20 mouse cellular contexts compared by ENCODE assay signal in genomic region chr17:11156119-11156518, GRCm38 (mm10).
DNase-seq lines count a peak whose midpoint lies in the region; ATAC-seq and TF ChIP-seq lines count a peak whose summit lies in the region.
"Had no signal": no experiment of that assay in that cellular context is flagged by ENCODE, and none has a peak within 500 bp of the region (broad histone marks: within the 10 kb centered on the region; RNA-seq: fewer than 3 reads in every experiment).

No protein-coding gene starts in this region.

- 0 out of 2 replicates have a peak, but pooled peaks have one; percentile 16 for ATAC-seq in frontal cortex, adult (ENCODE audit: low TSS enrichment)
- peak; percentile 64 for ATAC-seq in forebrain, postnatal 0 days
- ATAC-seq: intestine, embryonic 15.5 days had no signal

- no peak overlapping the region for H3K4me2 ChIP-seq in forebrain, postnatal 0 days (ENCODE audit: low read depth)
- H3K4me2 ChIP-seq: embryonic facial prominence, embryonic 15.5 days; heart, embryonic 11.5 days; heart, embryonic 15.5 days; hindbrain, embryonic 13.5 days; intestine, embryonic 15.5 days had no signal

- H3K9ac ChIP-seq in forebrain, postnatal 0 days: no peak overlapping the region
- H3K9ac ChIP-seq: embryonic facial prominence, embryonic 15.5 days; heart, embryonic 15.5 days; hindbrain, embryonic 13.5 days; intestine, embryonic 15.5 days had no signal

- no peaks in the 10 kb centered on the region for H3K9me3 ChIP-seq in forebrain, postnatal 0 days (ENCODE audit: low read length)
- H3K9me3 ChIP-seq: embryonic facial prominence, embryonic 15.5 days; G1E; heart, embryonic 15.5 days; hindbrain, embryonic 13.5 days; intestine, embryonic 15.5 days had no signal

- no peak overlapping the region for H3K4me3 ChIP-seq in forebrain, postnatal 0 days (ENCODE audit: low read depth, low read length)
- H3K4me3 ChIP-seq: embryonic facial prominence, embryonic 15.5 days; erythroblast, embryonic 14.5 days; heart, adult 2 months; heart, embryonic 15.5 days; hindbrain, embryonic 13.5 days; intestine, embryonic 15.5 days had no signal

- WGBS in forebrain, postnatal 0 days: 76% methylated on average over 3 of the region's 3 CpGs

- H3K4me1 ChIP-seq in forebrain, postnatal 0 days (ENCODE audit: insufficient read depth): no peaks in the 10 kb centered on the region
- H3K4me1 ChIP-seq: embryonic facial prominence, embryonic 15.5 days; heart, embryonic 15.5 days; intestine, embryonic 15.5 days had no signal

- H3K27me3 ChIP-seq in forebrain, postnatal 0 days (ENCODE audit: insufficient read depth, low read length): no peaks in the 10 kb centered on the region
- H3K27me3 ChIP-seq: embryonic facial prominence, embryonic 15.5 days; heart, embryonic 15.5 days; hindbrain, embryonic 13.5 days; intestine, embryonic 15.5 days had no signal

- no peak for DNase-seq in frontal cortex, postnatal 25 days (ENCODE audit: low spot score in 2 of 2)
- peak; percentile 22 for DNase-seq in right cerebral cortex, adult 18-20 months
- DNase-seq in right cerebral cortex, postnatal 36 days (ENCODE audit: low spot score in 2 of 2): no peak
- peak; percentile 48 for DNase-seq in brain, adult 2 months (ENCODE audit: low read depth, low spot score)
- no peak for DNase-seq in forebrain, postnatal 0 days
- DNase-seq in lung, postnatal 4 days: no peak
- no peak for DNase-seq in cerebellum, adult 8-10 months
- DNase-seq: adrenal gland, postnatal 10 days; embryo, embryonic 11 days; gastrocnemius, postnatal 10 days; heart, adult 2 months; heart, postnatal 14 days had no signal

- TF ChIP-seq CTCF in forebrain, postnatal 0 days (IDR thresholded peaks at IDR 0.05; ENCODE audit: low read depth): no peak

- no peak overlapping the region for H3K27ac ChIP-seq in forebrain, postnatal 0 days (ENCODE audit: low read depth, low read length)
- H3K27ac ChIP-seq: embryonic facial prominence, embryonic 15.5 days; heart, adult 2 months; heart, embryonic 15.5 days; hindbrain, embryonic 13.5 days; intestine, embryonic 15.5 days had no signal

- no peaks in the 10 kb centered on the region for H3K36me3 ChIP-seq in forebrain, postnatal 0 days (ENCODE audit: insufficient read depth)
- H3K36me3 ChIP-seq: embryonic facial prominence, embryonic 15.5 days; G1E; heart, embryonic 15.5 days; hindbrain, embryonic 13.5 days; intestine, embryonic 15.5 days had no signal

Comparison
In these comparisons a context has a peak if more than half of its experiments do, and no peak if none do; other contexts are left out.
1. DNase-seq: peak in right cerebral cortex, adult 18-20 months (single experiment) and brain, adult 2 months (single experiment); none in frontal cortex, postnatal 25 days (0 of 2), right cerebral cortex, postnatal 36 days (0 of 2), forebrain, postnatal 0 days (single experiment), lung, postnatal 4 days (0 of 2) and cerebellum, adult 8-10 months (single experiment).